Mouse (Mus musculus) G1E (cell line): ENCODE data around the gene Nipsnap3b.

Experiments used
- CTCF ChIP-seq: IDR thresholded peaks from 2 replicates; pipeline ENCODE4 v1.5.1; 2012; ENCODE audit warnings: low read depth, low read length, inconsistent platforms, mixed read lengths
- GATA1 ChIP-seq: IDR thresholded peaks from 2 replicates; pipeline ENCODE4 v1.6.1; 2012; ENCODE audit warnings: borderline replicate concordance, low read length, inconsistent platforms, mixed read lengths
- GATA2 ChIP-seq: IDR thresholded peaks from 2 replicates; pipeline ENCODE4 v1.6.1; 2012; ENCODE audit warnings: low read depth, low read length, inconsistent platforms, borderline replicate concordance
- POLR2AphosphoS5 ChIP-seq: IDR thresholded peaks from 2 replicates; pipeline ENCODE4 v1.6.1; 2012; ENCODE audit warnings: low read depth, low read length, inconsistent platforms; ENCODE audit not compliant: insufficient replicate concordance
- TAL1 ChIP-seq: conservative IDR thresholded peaks from 2 replicates; pipeline ENCODE4 v1.6.1; 2012; ENCODE audit warnings: low read depth, low read length, inconsistent platforms, mixed read lengths

- no peak for TF ChIP-seq CTCF
- TF ChIP-seq POLR2AphosphoS5 = no peak
- TF ChIP-seq TAL1 = no peak
- TF ChIP-seq GATA1 = no peak
- no peak for TF ChIP-seq GATA2
These were observed 2.7 kb downstream of the Nipsnap3b start for GRCm38 (mm10) chr4:53014421-53014820.
